Mouse (Mus musculus) hindbrain, embryonic 13.5 days (tissue): ENCODE results near the gene Gramd4. TPM values are rescaled to one million over a fixed set of nuclear protein-coding genes. Genes with fewer than 3 reads are reported as not detected.

Source experiments
- ATAC-seq: fragments of 200-750 bp; cut with Nextera tagmentation; 2 replicates; pipeline ENCODE4 v1.8.0; 2017; ENCODE audit warnings: moderate TSS enrichment; ENCODE audit not compliant: low FRiP score
- H3K27ac ChIP-seq: fragments of 300-500 bp; sonication (generic); 2 replicates; pipeline ENCODE4 v1.5.1; 2015; ENCODE audit warnings: inconsistent platforms, mild to moderate bottlenecking, moderate library complexity
- H3K27me3 ChIP-seq: fragments of 300-500 bp; sonication (generic); 2 replicates; pipeline ENCODE4 v1.6.1; 2015; ENCODE audit warnings: mild to moderate bottlenecking, inconsistent platforms
- H3K36me3 ChIP-seq: fragments of 300-500 bp; sonication (generic); 2 replicates; pipeline ENCODE4 v1.6.1; 2015; ENCODE audit warnings: mild to moderate bottlenecking, inconsistent platforms
- H3K4me1 ChIP-seq: fragments of 300-500 bp; sonication (generic); replicated peaks from 2 replicates; pipeline ENCODE4 v1.6.1; 2015; ENCODE audit warnings: inconsistent platforms
- H3K4me2 ChIP-seq: fragments of 300-500 bp; sonication (generic); 2 replicates; pipeline ENCODE4 v1.6.1; 2015; ENCODE audit warnings: inconsistent platforms, mild to moderate bottlenecking, moderate library complexity
- H3K4me3 ChIP-seq: fragments of 300-500 bp; sonication (generic); 2 replicates; pipeline ENCODE4 v1.5.1; 2015; ENCODE audit warnings: mild to moderate bottlenecking, inconsistent platforms
- H3K9ac ChIP-seq: fragments of 300-500 bp; sonication (generic); 2 replicates; pipeline ENCODE4 v1.6.1; 2015; ENCODE audit warnings: mild to moderate bottlenecking, inconsistent platforms
- H3K9me3 ChIP-seq: fragments of 300-500 bp; sonication (generic); 2 replicates; pipeline ENCODE4 v1.6.1; 2016; ENCODE audit warnings: inconsistent platforms
- WGBS: fragments of 180-500 bp; shearing (Covaris S2); methylation state at CpG from one replicate; pipeline ENCODE4 v1.1.7; 2015; 5-methylcytosine and 5-hydroxymethylcytosine counted together
- polyA plus RNA-seq: library from polyadenylated mRNA; unstranded; fragments of >200 nt; fragmentation: Nextera tagmentation; extraction: Ambion mirVana; gene quantifications from 2 replicates; pipeline ENCODE4 v1.2.1, GENCODE M21; 2015

Gramd4 gene
- polyA plus RNA-seq, 1 experiment from 2014 or later: 36.4 TPM

DNA sequence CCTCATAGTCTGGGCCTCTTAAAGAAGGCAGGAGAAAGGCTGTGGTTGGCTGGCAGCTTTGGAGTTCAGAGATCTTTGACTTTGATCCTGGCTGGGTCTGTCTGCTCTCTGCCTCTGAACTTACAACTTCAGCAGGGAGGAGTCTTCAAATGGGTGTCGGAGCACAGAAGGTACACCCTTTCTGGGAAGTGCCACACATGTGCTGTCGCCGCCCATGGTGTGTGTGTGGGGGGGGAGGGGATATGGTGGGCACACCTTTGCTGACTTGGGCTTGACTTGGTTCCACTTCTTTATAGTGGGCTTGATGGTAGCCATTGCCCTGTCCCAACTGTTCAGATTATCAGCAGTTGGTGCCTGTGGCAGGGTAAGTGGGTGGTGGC, 7.3 kb downstream of the Gramd4 start:
- no peak overlapping the region for H3K27ac ChIP-seq
- no peak for ATAC-seq
- WGBS: 97% methylated on average over 3 of the region's 3 CpGs
- H3K9ac ChIP-seq: no peak overlapping the region
- no peak overlapping the region for H3K4me2 ChIP-seq
- no peaks in the 10 kb centered on the region for H3K9me3 ChIP-seq
- no peak overlapping the region for H3K4me3 ChIP-seq
- H3K4me1 ChIP-seq: peaks cover 75% of the 10 kb centered on the region
- peaks cover 5% of the 10 kb centered on the region; the same call in 1 of the 2 replicates for H3K36me3 ChIP-seq
- H3K27me3 ChIP-seq: no peaks in the 10 kb centered on the region

DNA sequence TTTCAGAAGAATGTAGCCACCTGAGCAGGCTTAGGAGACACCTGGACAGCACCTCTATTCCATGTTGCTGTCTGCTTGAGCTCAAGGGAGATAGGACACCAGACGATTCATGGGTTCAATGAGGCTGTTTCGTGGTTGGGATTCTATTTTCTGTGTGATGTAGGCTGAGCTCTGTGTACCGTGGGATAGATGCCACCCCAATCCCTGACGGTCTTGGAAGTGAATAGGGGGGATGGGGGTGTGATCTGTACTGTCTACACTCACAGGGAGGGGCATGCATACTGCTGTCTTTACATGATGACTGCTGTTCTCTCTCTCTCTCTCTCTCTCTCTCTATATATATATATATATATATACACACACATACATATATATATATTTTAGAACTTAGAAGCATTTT, 7.9 kb downstream of the Gramd4 start:
- ATAC-seq: no peak
- H3K9me3 ChIP-seq: no peaks in the 10 kb centered on the region
- H3K4me2 ChIP-seq: no peak overlapping the region
- peaks cover 75% of the 10 kb centered on the region for H3K4me1 ChIP-seq
- no peaks in the 10 kb centered on the region for H3K27me3 ChIP-seq
- no peak overlapping the region for H3K9ac ChIP-seq
- no peak overlapping the region for H3K27ac ChIP-seq
- H3K4me3 ChIP-seq: no peak overlapping the region
- 90% methylated on average over 4 of the region's 4 CpGs for WGBS
- H3K36me3 ChIP-seq: peaks cover 5% of the 10 kb centered on the region; the same call in 1 of the 2 replicates

- Histone ChIP-seq H3K36me3 (peaks cover 5% of the 10 kb centered on the region; the same call in 1 of the 2 replicates), H3K4me3 (no peak overlapping the region), H3K27ac (no peak overlapping the region), H3K9ac (no peak overlapping the region), H3K4me1 (peaks cover 73% of the 10 kb centered on the region), H3K9me3 (no peaks in the 10 kb centered on the region), H3K27me3 (no peaks in the 10 kb centered on the region), H3K4me2 (no peak overlapping the region)
- WGBS: 88% methylated on average over 14 of the region's 14 CpGs
- ATAC-seq: no peak
Measured at GRCm38 (mm10) chr15:86066836-86067580, 9.5 kb downstream of the Gramd4 start.

DNA sequence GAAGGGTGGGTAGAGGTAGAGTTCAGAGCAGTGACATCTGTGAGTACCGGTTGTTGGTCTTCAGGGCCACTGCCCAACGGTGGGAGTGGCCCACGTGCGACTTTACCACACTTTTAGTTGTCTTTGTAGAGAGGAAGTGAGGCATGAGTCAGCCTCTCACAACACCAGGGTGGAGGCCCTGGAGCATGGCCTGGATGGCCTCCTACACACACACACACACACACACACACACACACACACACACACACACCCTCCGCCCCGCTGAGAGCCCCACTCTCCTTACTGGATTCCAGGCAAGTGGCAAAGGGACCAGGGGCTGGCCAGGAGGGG, 10.1 kb downstream of the Gramd4 start:
- WGBS: 76% methylated on average over 6 of the region's 6 CpGs
- ATAC-seq: no peak
- peaks cover 73% of the 10 kb centered on the region for H3K4me1 ChIP-seq

DNA sequence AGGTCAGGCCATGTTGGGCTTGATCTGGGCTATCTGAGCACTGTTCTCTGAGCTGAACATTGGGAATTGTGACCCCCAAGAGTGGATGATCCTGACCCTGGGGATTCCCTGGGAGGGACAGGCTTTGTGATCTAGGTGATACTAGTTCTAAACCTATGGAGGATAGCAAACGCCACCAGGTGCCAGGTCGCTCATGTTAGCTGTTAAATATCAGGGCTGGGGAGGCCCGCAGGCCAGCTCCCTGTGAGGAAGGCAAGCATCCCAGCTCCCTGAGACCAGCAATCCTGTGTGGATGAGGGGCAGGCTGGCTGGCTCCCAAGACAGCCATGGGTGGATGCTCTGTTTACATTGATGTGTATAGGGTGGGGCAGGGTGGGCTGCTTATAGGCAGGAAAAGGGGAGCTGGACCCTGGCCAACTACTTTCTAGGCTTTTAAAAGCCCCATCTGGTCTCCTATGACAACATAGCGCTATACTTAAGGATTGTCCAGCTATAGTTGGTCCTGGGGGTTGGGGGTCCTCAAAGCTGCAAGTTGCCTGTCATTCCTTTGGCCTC, 10.5 kb downstream of the Gramd4 start:
- Histone ChIP-seq H3K36me3 (peaks cover 5% of the 10 kb centered on the region; the same call in 1 of the 2 replicates), H3K4me2 (no peak overlapping the region), H3K27ac (0 out of 2 replicates have a peak overlapping the region, but pooled peaks have one; percentile 8), H3K4me3 (no peak overlapping the region), H3K27me3 (no peaks in the 10 kb centered on the region), H3K9me3 (no peaks in the 10 kb centered on the region), H3K4me1 (peaks cover 72% of the 10 kb centered on the region), H3K9ac (no peak overlapping the region)
- ATAC-seq: no peak
- WGBS: 91% methylated on average over 4 of the region's 4 CpGs

More for the DNA sequence above, 10.1 kb downstream of the Gramd4 start:
- Histone ChIP-seq H3K9ac (no peak overlapping the region), H3K4me2 (no peak overlapping the region), H3K27ac (0 out of 2 replicates have a peak overlapping the region, but pooled peaks have one; percentile 8), H3K4me3 (no peak overlapping the region), H3K36me3 (peaks cover 5% of the 10 kb centered on the region; the same call in 1 of the 2 replicates), H3K9me3 (no peaks in the 10 kb centered on the region), H3K27me3 (no peaks in the 10 kb centered on the region)

DNA sequence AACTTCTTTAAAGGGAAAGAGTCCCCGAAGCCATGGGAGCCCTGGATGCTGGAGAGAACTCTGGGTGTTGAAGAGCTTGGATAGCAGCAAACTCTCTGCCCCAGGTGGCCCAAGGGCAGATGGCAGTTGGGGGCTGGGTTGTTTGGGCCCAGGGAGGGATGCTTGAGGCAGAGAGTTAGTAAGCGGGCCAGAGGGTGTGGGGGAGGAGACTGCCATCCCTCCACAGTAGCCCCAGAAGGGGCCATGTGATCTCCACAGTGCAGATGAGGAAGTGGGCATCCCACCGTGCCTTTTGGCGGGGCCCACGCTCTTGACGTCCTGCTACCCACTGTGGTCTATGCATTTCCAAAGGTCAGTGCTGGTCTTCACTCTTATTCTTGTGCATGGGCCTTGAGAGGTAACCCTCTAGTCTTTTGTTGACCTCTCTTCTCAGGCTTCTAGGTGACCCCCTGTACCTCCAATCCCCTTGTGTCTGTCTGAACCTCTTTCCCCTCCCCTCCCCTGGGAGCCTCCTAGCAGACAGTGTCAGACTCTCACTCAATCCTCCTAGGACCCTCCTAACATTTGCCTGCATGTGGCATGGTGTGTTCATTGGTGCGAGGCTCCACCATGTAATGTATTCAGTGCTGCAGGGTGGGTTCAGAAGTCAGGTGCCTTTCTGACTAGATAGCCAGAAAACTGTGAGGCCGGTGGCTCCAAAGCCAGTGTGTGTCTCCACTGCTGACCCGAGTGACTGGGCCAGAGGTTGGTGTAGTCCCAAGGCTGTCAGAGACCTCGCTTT, 11.7 kb downstream of the Gramd4 start:
- H3K36me3 ChIP-seq: peaks cover 5% of the 10 kb centered on the region; the same call in 1 of the 2 replicates
- ATAC-seq: no peak
- H3K4me1 ChIP-seq: peaks cover 71% of the 10 kb centered on the region
- H3K4me2 ChIP-seq: no peak overlapping the region
- no peak overlapping the region for H3K9ac ChIP-seq
- no peaks in the 10 kb centered on the region for H3K9me3 ChIP-seq
- 79% methylated on average over 10 of the region's 10 CpGs for WGBS
- no peaks in the 10 kb centered on the region for H3K27me3 ChIP-seq
- H3K27ac ChIP-seq: 0 out of 2 replicates have a peak overlapping the region, but pooled peaks have one; percentile 8
- H3K4me3 ChIP-seq: no peak overlapping the region

DNA sequence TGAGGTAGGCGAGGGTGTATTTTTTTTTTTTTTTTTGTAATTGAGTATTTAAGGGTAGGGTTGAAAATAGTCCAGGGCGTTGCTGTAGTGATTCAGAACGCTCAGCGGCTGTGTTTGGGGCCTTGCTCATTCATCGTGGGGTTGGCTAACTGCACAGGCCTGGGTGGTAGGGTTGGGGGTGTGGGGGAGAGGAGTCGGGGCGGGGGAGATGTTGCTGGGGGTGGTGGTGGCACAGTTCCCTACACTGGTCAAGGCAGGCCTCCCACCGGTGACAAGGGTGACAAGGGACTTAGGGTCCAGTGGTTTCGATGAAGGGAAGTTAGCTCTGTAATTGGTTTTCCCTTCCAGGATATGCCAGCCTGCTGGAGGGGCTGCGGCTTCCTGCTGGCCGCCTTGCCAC, 12.9 kb downstream of the Gramd4 start:
- Histone ChIP-seq H3K27me3 (no peaks in the 10 kb centered on the region), H3K4me1 (peaks cover 71% of the 10 kb centered on the region), H3K4me2 (no peak overlapping the region), H3K9me3 (no peaks in the 10 kb centered on the region), H3K4me3 (no peak overlapping the region), H3K36me3 (peaks cover 5% of the 10 kb centered on the region; the same call in 1 of the 2 replicates), H3K27ac (0 out of 2 replicates have a peak overlapping the region, but pooled peaks have one; percentile 35), H3K9ac (no peak overlapping the region)
- no peak for ATAC-seq
- WGBS: 54% methylated on average over 11 of the region's 11 CpGs

DNA sequence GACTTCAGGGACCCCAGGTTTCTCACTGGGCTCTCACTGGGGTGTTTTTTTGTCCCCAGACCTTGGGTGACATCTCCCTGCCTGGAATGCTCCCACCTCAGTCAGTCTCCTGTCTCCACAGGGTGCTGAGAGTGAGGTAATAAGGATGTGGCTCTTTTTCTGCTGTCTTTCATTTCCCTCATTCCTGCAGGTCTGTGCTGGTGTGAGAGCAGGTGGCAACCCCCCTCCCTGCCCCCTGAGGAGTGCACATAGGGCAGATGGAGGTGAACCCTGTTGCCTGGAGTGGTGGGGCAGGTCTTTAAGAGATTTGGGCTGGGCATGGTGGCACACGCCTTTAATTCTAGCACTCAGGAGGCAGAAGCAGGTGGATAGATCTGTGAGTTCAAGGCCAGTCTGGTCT, 13.7 kb downstream of the Gramd4 start:
- 86% methylated on average over 1 of the region's 1 CpGs for WGBS
- Histone ChIP-seq H3K4me2 (no peak overlapping the region), H3K4me1 (peaks cover 77% of the 10 kb centered on the region), H3K4me3 (no peak overlapping the region), H3K36me3 (no peaks in the 10 kb centered on the region), H3K9me3 (no peaks in the 10 kb centered on the region), H3K9ac (0 out of 2 replicates have a peak overlapping the region, but pooled peaks have one; percentile 43), H3K27ac (0 out of 2 replicates have a peak overlapping the region, but pooled peaks have one; percentile 30), H3K27me3 (no peaks in the 10 kb centered on the region)
- ATAC-seq: no peak

DNA sequence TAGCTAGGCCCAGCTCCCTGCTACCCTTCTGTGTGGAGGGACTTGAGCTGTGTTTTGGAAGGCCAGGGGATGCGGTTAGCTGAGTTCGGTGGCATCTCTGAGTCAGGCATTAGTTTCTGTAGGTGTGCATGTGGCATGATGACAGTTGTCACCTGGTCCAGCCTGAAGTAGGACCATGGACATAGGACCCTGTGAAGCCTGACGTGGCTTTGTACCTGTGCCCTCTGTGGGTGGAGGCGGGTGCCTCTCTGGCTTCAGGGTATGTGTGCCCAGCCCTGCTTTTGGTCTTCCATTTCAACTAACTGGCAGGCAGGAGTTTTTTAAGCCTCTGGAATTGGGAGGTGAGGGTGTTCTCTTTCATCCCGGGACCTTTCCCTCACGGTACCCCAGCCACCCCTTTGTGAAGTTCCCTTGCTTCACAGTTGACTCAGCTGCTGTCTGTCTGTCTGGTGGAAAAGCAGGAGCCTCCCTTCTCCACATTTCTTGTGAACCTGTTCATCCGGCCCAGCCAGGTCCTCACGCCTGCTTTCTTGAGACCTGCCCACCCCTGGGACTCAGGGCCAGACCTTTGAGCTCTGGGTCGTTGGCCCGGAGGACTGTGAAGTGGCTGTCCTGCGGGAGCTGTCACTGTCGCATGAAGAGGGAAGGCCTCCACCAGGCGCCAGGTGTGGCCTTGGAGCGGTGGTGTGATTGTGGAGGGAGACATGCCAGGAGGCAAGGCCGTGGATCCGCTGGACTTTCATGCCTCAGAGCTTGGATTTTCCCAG, 16.9 kb downstream of the Gramd4 start:
- H3K4me3 ChIP-seq: no peak overlapping the region
- no peak overlapping the region for H3K27ac ChIP-seq
- H3K4me2 ChIP-seq: no peak overlapping the region
- H3K4me1 ChIP-seq: peaks cover 68% of the 10 kb centered on the region
- no peak overlapping the region for H3K9ac ChIP-seq
- H3K9me3 ChIP-seq: no peaks in the 10 kb centered on the region
- WGBS: 88% methylated on average over 16 of the region's 16 CpGs
- H3K36me3 ChIP-seq: no peaks in the 10 kb centered on the region
- no peak for ATAC-seq
- H3K27me3 ChIP-seq: no peaks in the 10 kb centered on the region

GRCm38 (mm10) chr15:86075305-86076047, 18.0 kb downstream of the Gramd4 start:
- H3K9me3 ChIP-seq: no peaks in the 10 kb centered on the region
- H3K4me3 ChIP-seq: no peak overlapping the region
- WGBS: 93% methylated on average over 20 of the region's 20 CpGs
- no peak overlapping the region for H3K9ac ChIP-seq
- H3K27ac ChIP-seq: no peak overlapping the region
- H3K27me3 ChIP-seq: no peaks in the 10 kb centered on the region
- ATAC-seq: no peak
- no peak overlapping the region for H3K4me2 ChIP-seq
- no peaks in the 10 kb centered on the region for H3K36me3 ChIP-seq
- peaks cover 64% of the 10 kb centered on the region for H3K4me1 ChIP-seq

DNA sequence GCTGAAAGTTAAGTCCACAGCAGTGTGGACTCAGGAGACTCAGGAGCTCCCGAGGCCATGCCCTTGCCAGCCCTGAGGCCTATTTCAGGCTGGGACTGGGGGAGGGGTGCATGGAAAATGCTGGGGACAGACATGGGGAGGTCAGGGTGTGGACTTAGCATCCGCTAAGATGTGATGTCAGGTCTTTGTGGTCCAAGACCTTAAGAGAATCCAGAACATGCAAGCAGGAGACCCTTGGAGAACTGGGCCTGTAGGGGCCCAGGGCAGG, 18.5 kb downstream of the Gramd4 start:
- WGBS: 87% methylated on average over 2 of the region's 2 CpGs
- Histone ChIP-seq H3K9me3 (no peaks in the 10 kb centered on the region), H3K27ac (no peak overlapping the region)

More for the DNA sequence above, 18.5 kb downstream of the Gramd4 start:
- no peak overlapping the region for H3K4me3 ChIP-seq
- H3K4me2 ChIP-seq: no peak overlapping the region
- no peaks in the 10 kb centered on the region for H3K27me3 ChIP-seq
- no peak for ATAC-seq
- H3K4me1 ChIP-seq: peaks cover 63% of the 10 kb centered on the region
- H3K9ac ChIP-seq: no peak overlapping the region
- H3K36me3 ChIP-seq: no peaks in the 10 kb centered on the region
